Mouse (Mus musculus): ENCODE data around the gene Alg14. TPM values are rescaled to one million over a fixed set of nuclear protein-coding genes. Genes with fewer than 3 reads are reported as not detected.

Alg14 gene
- 30.1 and 31.5 TPM in 2 replicates for polyA plus RNA-seq (2016; fragmentation: Nextera tagmentation; extraction: Ambion mirVana)

DNA sequence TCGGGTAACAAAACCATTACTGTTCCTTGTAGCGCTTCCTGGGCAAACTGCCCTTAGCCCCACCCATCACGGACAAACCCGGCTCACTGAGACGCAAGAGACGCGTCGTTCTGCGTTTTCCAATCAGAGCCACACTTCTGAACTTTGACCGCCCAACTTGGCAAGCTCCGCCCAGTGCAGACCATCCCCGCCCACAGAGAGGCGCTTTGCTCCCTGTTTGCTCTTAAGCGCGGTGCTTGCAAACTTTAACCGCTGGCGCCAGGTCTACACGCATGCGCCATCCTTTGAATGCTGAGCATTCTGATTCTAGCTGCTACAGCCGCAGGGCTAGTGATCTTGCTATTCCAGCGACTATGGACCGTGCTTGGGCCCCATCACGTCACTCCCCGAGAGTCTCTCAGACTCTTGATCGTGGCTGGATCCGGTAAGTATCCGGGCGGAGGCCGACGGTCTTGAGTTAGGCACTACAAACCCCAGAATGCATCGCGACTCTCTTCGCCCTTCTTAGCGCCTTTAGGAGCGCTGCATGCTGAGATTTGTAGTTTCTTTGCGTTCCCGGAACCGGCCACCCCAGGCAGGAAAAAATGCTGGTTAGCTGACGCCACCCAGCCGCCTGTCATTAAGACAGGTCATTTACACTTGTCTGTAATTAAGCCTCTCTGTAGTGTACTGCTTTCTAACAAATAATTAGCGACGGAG is at the start of gene Alg14:
Gene Alg14, plus strand, starts transcription at position 214 of the 699 bp plus-strand sequence.
- Histone ChIP-seq H3K27me3 (no peaks in the 10 kb centered on the region), H3K4me3 (replicated peaks) (peak within 1 kb of the TSS; percentile 60), H3K4me2 (peak within 1 kb of the TSS; percentile 59), H3K27ac (peak within 1 kb of the TSS; percentile 94), H3K9ac (peak within 1 kb of the TSS; percentile 59), H3K4me1 (peaks cover 9% of the 10 kb centered on the region; the same call in 1 of the 2 replicates), H3K9me3 (no peaks in the 10 kb centered on the region), H3K36me3 (replicated peaks) (no peaks in the 10 kb centered on the region)
- ATAC-seq (ENCODE audit: low FRiP score): peak; percentile 96
- under 1% methylated on average over 42 of the region's 42 CpGs for WGBS

GRCm38 (mm10) chr3:121242111-121242936 is 49.2 kb upstream of the Alg14 start:
- H3K27me3 ChIP-seq: no peaks in the 10 kb centered on the region
- no peaks in the 10 kb centered on the region for H3K9me3 ChIP-seq
- 77% methylated on average over 9 of the region's 9 CpGs for WGBS
- no peak overlapping the region for H3K9ac ChIP-seq
- ATAC-seq (ENCODE audit: low FRiP score): no peak
- H3K4me3 ChIP-seq (replicated peaks): no peak overlapping the region
- H3K27ac ChIP-seq: no peak overlapping the region
- H3K4me2 ChIP-seq: no peak overlapping the region
- H3K4me1 ChIP-seq: peaks cover 22% of the 10 kb centered on the region
- H3K36me3 ChIP-seq (replicated peaks): no peaks in the 10 kb centered on the region

DNA sequence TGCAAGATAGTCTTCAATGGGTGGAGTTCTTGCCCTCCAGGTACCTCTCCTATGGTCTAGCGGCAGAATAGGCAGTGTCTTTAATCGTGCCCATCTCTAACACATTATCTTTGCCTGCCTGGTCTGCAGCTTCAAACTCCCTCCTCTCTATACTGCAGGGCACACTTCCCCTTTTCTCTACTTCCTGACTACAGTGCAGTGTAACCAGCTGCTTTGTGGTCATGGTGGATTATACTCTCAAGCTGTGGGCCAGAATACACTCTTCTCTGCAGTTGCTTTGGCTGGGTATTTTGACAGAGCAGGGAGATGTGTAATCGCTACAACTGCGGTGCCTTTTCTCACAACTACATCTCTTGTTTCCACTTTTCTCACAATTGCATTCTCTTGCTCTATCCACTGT is 48.6 kb upstream of the Alg14 start:
- Histone ChIP-seq H3K27ac (no peak overlapping the region), H3K9me3 (no peaks in the 10 kb centered on the region), H3K36me3 (replicated peaks) (no peaks in the 10 kb centered on the region), H3K4me2 (no peak overlapping the region), H3K27me3 (no peaks in the 10 kb centered on the region), H3K4me3 (replicated peaks) (no peak overlapping the region), H3K9ac (no peak overlapping the region), H3K4me1 (peaks cover 22% of the 10 kb centered on the region)
- ATAC-seq (ENCODE audit: low FRiP score): no peak
- 92% methylated on average over 4 of the region's 4 CpGs for WGBS

GRCm38 (mm10) chr3:121250048-121250447 is 41.5 kb upstream of the Alg14 start:
- no peak overlapping the region for H3K9ac ChIP-seq
- ATAC-seq (ENCODE audit: low FRiP score): no peak

GRCm38 (mm10) chr3:121250576-121251433 is 40.8 kb upstream of the Alg14 start:
- no peak for ATAC-seq (ENCODE audit: low FRiP score)
- H3K9me3 ChIP-seq: no peaks in the 10 kb centered on the region
- no peak overlapping the region for H3K4me3 ChIP-seq (replicated peaks)
- H3K9ac ChIP-seq: no peak overlapping the region
- H3K4me1 ChIP-seq: no peaks in the 10 kb centered on the region
- no peaks in the 10 kb centered on the region for H3K36me3 ChIP-seq (replicated peaks)
- H3K27me3 ChIP-seq: no peaks in the 10 kb centered on the region
- H3K4me2 ChIP-seq: no peak overlapping the region
- H3K27ac ChIP-seq: no peak overlapping the region
- 85% methylated on average over 19 of the region's 19 CpGs for WGBS

More at GRCm38 (mm10) chr3:121250048-121250447, 41.5 kb upstream of the Alg14 start:
- Histone ChIP-seq H3K36me3 (replicated peaks) (no peaks in the 10 kb centered on the region), H3K4me3 (replicated peaks) (no peak overlapping the region), H3K27me3 (no peaks in the 10 kb centered on the region), H3K9me3 (no peaks in the 10 kb centered on the region), H3K4me1 (no peaks in the 10 kb centered on the region), H3K4me2 (no peak overlapping the region), H3K27ac (no peak overlapping the region)
- whole genome bisulfite sequencing: 89% methylated on average over 9 of the region's 9 CpGs

GRCm38 (mm10) chr3:121255501-121255900 is 36.1 kb upstream of the Alg14 start:
- no peak overlapping the region for H3K27ac ChIP-seq
- no peaks in the 10 kb centered on the region for H3K4me1 ChIP-seq
- no peaks in the 10 kb centered on the region for H3K9me3 ChIP-seq
- no peak for ATAC-seq (ENCODE audit: low FRiP score)
- H3K36me3 ChIP-seq (replicated peaks): no peaks in the 10 kb centered on the region
- H3K4me3 ChIP-seq (replicated peaks): no peak overlapping the region
- H3K4me2 ChIP-seq: no peak overlapping the region
- no peak overlapping the region for H3K9ac ChIP-seq
- WGBS: 85% methylated on average over 7 of the region's 7 CpGs
- peaks cover 6% of the 10 kb centered on the region; the same call in 1 of the 2 replicates for H3K27me3 ChIP-seq

- Histone ChIP-seq H3K27ac (no peak overlapping the region), H3K36me3 (replicated peaks) (no peaks in the 10 kb centered on the region), H3K27me3 (peaks cover 12% of the 10 kb centered on the region), H3K4me1 (no peaks in the 10 kb centered on the region), H3K4me2 (no peak overlapping the region), H3K4me3 (replicated peaks) (no peak overlapping the region), H3K9ac (no peak overlapping the region), H3K9me3 (no peaks in the 10 kb centered on the region)
- ATAC-seq (ENCODE audit: low FRiP score): no peak
- 89% methylated on average over 8 of the region's 8 CpGs for WGBS
Observed at GRCm38 (mm10) chr3:121256131-121256530, 35.4 kb upstream of the Alg14 start.

- H3K4me1 ChIP-seq: no peaks in the 10 kb centered on the region; the same call in 1 of the 2 replicates
- 79% methylated on average over 10 of the region's 10 CpGs for WGBS
- no peak overlapping the region for H3K4me2 ChIP-seq
- no peak overlapping the region for H3K9ac ChIP-seq
- no peak overlapping the region for H3K4me3 ChIP-seq (replicated peaks)
- H3K36me3 ChIP-seq (replicated peaks): no peaks in the 10 kb centered on the region
- H3K9me3 ChIP-seq: no peaks in the 10 kb centered on the region
- no peak for ATAC-seq (ENCODE audit: low FRiP score)
- H3K27ac ChIP-seq: no peak overlapping the region
- H3K27me3 ChIP-seq: peaks cover 21% of the 10 kb centered on the region
Observed at GRCm38 (mm10) chr3:121257418-121257817, 34.2 kb upstream of the Alg14 start.

GRCm38 (mm10) chr3:121258521-121259478 is 32.8 kb upstream of the Alg14 start:
- Histone ChIP-seq H3K27me3 (peaks cover 31% of the 10 kb centered on the region), H3K4me2 (no peak overlapping the region), H3K9ac (no peak overlapping the region), H3K4me1 (peaks cover 4% of the 10 kb centered on the region; the same call in 1 of the 2 replicates), H3K27ac (no peak overlapping the region), H3K36me3 (replicated peaks) (no peaks in the 10 kb centered on the region), H3K4me3 (replicated peaks) (no peak overlapping the region), H3K9me3 (no peaks in the 10 kb centered on the region)
- no peak for ATAC-seq (ENCODE audit: low FRiP score)
- WGBS: 87% methylated on average over 20 of the region's 20 CpGs

GRCm38 (mm10) chr3:121260041-121260440 is 31.5 kb upstream of the Alg14 start:
- no peak overlapping the region for H3K4me3 ChIP-seq (replicated peaks)
- H3K9ac ChIP-seq: no peak overlapping the region
- WGBS: 80% methylated on average over 7 of the region's 7 CpGs
- H3K36me3 ChIP-seq (replicated peaks): no peaks in the 10 kb centered on the region
- no peak overlapping the region for H3K27ac ChIP-seq
- H3K4me2 ChIP-seq: no peak overlapping the region
- peaks cover 40% of the 10 kb centered on the region for H3K27me3 ChIP-seq
- no peaks in the 10 kb centered on the region for H3K9me3 ChIP-seq
- no peak for ATAC-seq (ENCODE audit: low FRiP score)
- peaks cover 6% of the 10 kb centered on the region; the same call in 1 of the 2 replicates for H3K4me1 ChIP-seq

GRCm38 (mm10) chr3:121260831-121261230 is 30.7 kb upstream of the Alg14 start:
- Histone ChIP-seq H3K4me1 (peaks cover 6% of the 10 kb centered on the region; the same call in 1 of the 2 replicates), H3K9ac (no peak overlapping the region), H3K27ac (no peak overlapping the region), H3K27me3 (peaks cover 40% of the 10 kb centered on the region), H3K4me2 (no peak overlapping the region), H3K36me3 (replicated peaks) (no peaks in the 10 kb centered on the region), H3K4me3 (replicated peaks) (no peak overlapping the region), H3K9me3 (no peaks in the 10 kb centered on the region)
- no peak for ATAC-seq (ENCODE audit: low FRiP score)
- WGBS: 56% methylated on average over 1 of the region's 1 CpGs

All from forebrain, embryonic 12.5 days (tissue).